Mouse (Mus musculus): ENCODE data around the gene Pramef17. TPM values are rescaled to one million over a fixed set of nuclear protein-coding genes. Genes with fewer than 3 reads are reported as not detected.
"Not testable (repeated sequence)": the region's sequence is repeated elsewhere in the genome, so short reads cannot be mapped to it uniquely, and the experiment has no call there.

The Pramef17 gene
- not detected in 2 replicates for polyA plus RNA-seq (2012; rRNA removed)

- not testable (repeated sequence) for DNase-seq (ENCODE audit: extremely low spot score in 1 of 2, low spot score in 1 of 2)
Observed at GRCm38 (mm10) chr4:143994269-143994668, at the start of gene Pramef17. Pramef17 (minus strand) TSS chr4:143994369.

DNA sequence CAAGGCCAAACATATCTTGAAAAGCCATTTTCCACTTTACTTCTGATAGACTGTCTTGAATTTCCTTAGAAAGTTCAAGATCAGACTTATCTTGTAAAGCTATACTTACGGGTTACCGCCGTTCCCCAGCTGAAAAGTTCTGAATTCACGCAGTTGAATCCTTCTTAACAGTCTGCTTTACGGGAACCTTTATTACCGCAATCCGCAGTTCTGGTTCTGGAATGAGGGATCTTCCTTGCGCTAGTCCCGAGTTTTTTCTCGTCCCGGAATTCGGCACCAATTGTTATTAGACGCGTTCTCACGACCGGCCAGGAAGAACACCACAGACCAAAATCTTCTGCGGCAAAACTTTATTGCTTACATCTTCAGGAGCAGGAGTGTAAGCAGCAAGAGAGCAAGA is 6.0 kb downstream of the Pramef17 start:
- DNase-seq (ENCODE audit: extremely low spot score in 1 of 2, low spot score in 1 of 2): peak; percentile 44 to 74

- DNase-seq (ENCODE audit: extremely low spot score in 1 of 2, low spot score in 1 of 2): peak; percentile 61 to 71
Observed at GRCm38 (mm10) chr4:143987475-143987941, 6.7 kb downstream of the Pramef17 start.

DNA sequence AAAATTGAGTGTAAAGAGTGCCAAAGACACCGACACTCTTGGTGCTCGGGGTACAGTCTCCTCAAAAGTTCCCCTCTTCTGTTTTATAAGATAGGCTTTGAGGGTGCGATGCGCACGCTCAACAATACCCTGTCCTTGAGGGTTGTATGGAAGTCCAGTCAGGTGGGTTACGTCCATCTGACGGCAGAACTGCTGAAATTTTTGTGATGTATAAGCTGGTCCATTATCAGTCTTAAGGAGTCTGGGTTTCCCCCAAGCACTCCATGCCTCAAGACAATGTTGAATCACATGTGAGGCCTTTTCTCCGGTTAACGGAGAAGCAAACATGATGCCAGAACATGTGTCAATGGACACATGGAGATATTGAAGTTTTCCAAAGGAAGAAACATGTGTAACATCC is 8.4 kb downstream of the Pramef17 start:
- DNase-seq (ENCODE audit: extremely low spot score in 1 of 2, low spot score in 1 of 2): peak; percentile 11 to 60

DNA sequence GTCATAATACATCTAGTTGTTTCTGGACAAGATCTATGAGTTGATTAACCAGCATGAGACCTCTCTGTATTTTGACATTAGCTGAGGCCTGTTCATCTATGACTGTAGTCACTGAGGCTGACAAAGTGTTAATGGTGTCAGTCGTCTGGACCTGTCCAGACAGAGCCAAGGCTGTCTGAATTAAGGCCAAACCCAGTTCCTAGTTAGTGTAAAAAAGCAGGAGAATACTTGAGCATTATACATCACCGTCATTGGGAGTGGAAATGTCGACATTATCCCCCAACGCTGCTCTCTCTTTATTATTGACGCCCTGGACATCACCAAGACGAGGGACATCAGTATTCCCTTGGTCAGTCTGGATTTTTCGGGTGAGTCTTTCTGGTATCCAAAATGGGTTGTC is 9.0 kb downstream of the Pramef17 start:
- peak; percentile 2 to 18 for DNase-seq (ENCODE audit: extremely low spot score in 1 of 2, low spot score in 1 of 2)

DNA sequence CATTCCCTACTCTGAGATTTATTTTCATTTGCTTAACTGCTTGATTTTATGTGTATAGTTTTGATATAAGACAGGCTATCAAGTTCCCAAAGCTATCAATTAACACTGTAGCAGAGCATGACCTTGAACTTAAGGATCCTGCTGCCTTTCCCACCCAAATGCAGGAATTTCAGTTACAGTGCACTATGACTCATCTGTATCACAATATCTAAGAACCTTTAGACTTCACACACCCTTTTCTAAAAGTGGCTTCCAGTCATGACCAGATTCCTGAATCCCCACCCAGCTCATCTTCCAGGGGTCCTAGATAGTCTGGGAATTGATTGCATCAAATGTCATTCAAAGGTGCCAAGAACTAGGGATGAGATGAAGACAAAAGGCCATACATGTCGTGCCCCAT is 10.7 kb downstream of the Pramef17 start:
- not testable (repeated sequence) for DNase-seq (ENCODE audit: extremely low spot score in 1 of 2, low spot score in 1 of 2)

GRCm38 (mm10) chr4:143966850-143967249 is 27.3 kb downstream of the Pramef17 start, which contains the start of gene Gm13101:
Gm13101 (minus strand) TSS chr4:143966950.
- not testable (repeated sequence) for DNase-seq (ENCODE audit: extremely low spot score in 1 of 2, low spot score in 1 of 2)

- DNase-seq (ENCODE audit: extremely low spot score in 1 of 2, low spot score in 1 of 2): not testable (repeated sequence)
Observed at GRCm38 (mm10) chr4:143950916-143951315, 43.3 kb downstream of the Pramef17 start, which contains the start of gene Pramef25. Pramef25 (minus strand) TSS chr4:143951016.

Other genes with a start within 250 kb of the Pramef17 start
- gene Gm13023, start 205.0 kb downstream of the Pramef17 start, polyA plus RNA-seq (2012; rRNA removed): not detected in 2 replicates
- not detected in 2 replicates for gene Gm13084, start 178.3 kb downstream of the Pramef17 start, polyA plus RNA-seq (2012; rRNA removed)
- not detected in 2 replicates for gene Gm13103, start 147.9 kb downstream of the Pramef17 start, polyA plus RNA-seq (2012; rRNA removed)
- not detected in 2 replicates for gene Pramef6, start 94.0 kb downstream of the Pramef17 start, polyA plus RNA-seq (2012; rRNA removed)
- not detected in 2 replicates for gene Pramef25, start 43.4 kb downstream of the Pramef17 start, polyA plus RNA-seq (2012; rRNA removed)
- not detected in 2 replicates for gene Gm13101, start 27.4 kb downstream of the Pramef17 start, polyA plus RNA-seq (2012; rRNA removed)
- gene Pramel4, start 64.8 kb upstream of the Pramef17 start, polyA plus RNA-seq (2012; rRNA removed): not detected in 2 replicates
- not detected in 2 replicates for gene Gm13102, start 112.1 kb upstream of the Pramef17 start, polyA plus RNA-seq (2012; rRNA removed)
- gene Oog3, start 168.3 kb upstream of the Pramef17 start, polyA plus RNA-seq (2012; rRNA removed): not detected in 2 replicates
- gene Oog2, start 196.3 kb upstream of the Pramef17 start, polyA plus RNA-seq (2012; rRNA removed): not detected in 2 replicates
- gene C87977, start 218.9 kb upstream of the Pramef17 start, polyA plus RNA-seq (2012; rRNA removed): not detected in 2 replicates